Mouse (Mus musculus) urinary bladder, postnatal 36 days (tissue): ENCODE measurements around the gene Dhcr24.

ENCODE experiments used
- DNase-seq, 2 experiments: peaks; one replicate each; pipeline ENCODE4 v3.0.0; 2022; ENCODE audit warnings: low spot score in 2 of 2, mixed read lengths in 1 of 2

Gene Dhcr24

GRCm38 (mm10) chr4:106560213-106560845 lies 509 bp upstream of the Dhcr24 start:
- no peak for DNase-seq

- no peak for DNase-seq
Measured at GRCm38 (mm10) chr4:106562006-106562405, 1.2 kb downstream of the Dhcr24 start.

GRCm38 (mm10) chr4:106562837-106563790 lies 2.3 kb downstream of the Dhcr24 start:
- DNase-seq = no peak

GRCm38 (mm10) chr4:106564161-106564560 lies 3.3 kb downstream of the Dhcr24 start:
- DNase-seq = no peak

GRCm38 (mm10) chr4:106569680-106570079 lies 8.8 kb downstream of the Dhcr24 start:
- DNase-seq = no peak

- DNase-seq = no peak
Measured at GRCm38 (mm10) chr4:106571081-106571724, 10.4 kb downstream of the Dhcr24 start.

- no peak for DNase-seq
Measured at GRCm38 (mm10) chr4:106575022-106575421, 14.2 kb downstream of the Dhcr24 start.

- no peak for DNase-seq
Measured at GRCm38 (mm10) chr4:106577511-106577910, 16.7 kb downstream of the Dhcr24 start.

- no peak for DNase-seq
Measured at GRCm38 (mm10) chr4:106581176-106581864, 20.5 kb downstream of the Dhcr24 start.

GRCm38 (mm10) chr4:106581865-106582204 lies 21.0 kb downstream of the Dhcr24 start:
- no peak for DNase-seq

- DNase-seq = no peak
Measured at GRCm38 (mm10) chr4:106582428-106583153, 21.8 kb downstream of the Dhcr24 start.

GRCm38 (mm10) chr4:106584665-106585064 lies 23.8 kb downstream of the Dhcr24 start:
- DNase-seq = no peak

- no peak for DNase-seq
Measured at GRCm38 (mm10) chr4:106587075-106587474, 26.2 kb downstream of the Dhcr24 start.

GRCm38 (mm10) chr4:106590142-106590541 lies 29.3 kb downstream of the Dhcr24 start:
- DNase-seq = peak; percentile 36 to 39

- no peak for DNase-seq
Measured at GRCm38 (mm10) chr4:106590871-106591270, 30.0 kb downstream of the Dhcr24 start.

- DNase-seq = no peak
Measured at GRCm38 (mm10) chr4:106593636-106594035, 32.8 kb downstream of the Dhcr24 start.

GRCm38 (mm10) chr4:106596200-106596599 lies 35.4 kb downstream of the Dhcr24 start:
- no peak for DNase-seq

GRCm38 (mm10) chr4:106597055-106597454 lies 36.2 kb downstream of the Dhcr24 start:
- DNase-seq = no peak

GRCm38 (mm10) chr4:106597741-106598140 lies 36.9 kb downstream of the Dhcr24 start:
- DNase-seq = no peak

- DNase-seq = no peak
Measured at GRCm38 (mm10) chr4:106599415-106599814, 38.6 kb downstream of the Dhcr24 start.

GRCm38 (mm10) chr4:106600770-106601169 lies 39.9 kb downstream of the Dhcr24 start:
- DNase-seq = no peak
